Comparison of ENCODE assay signal across 25 mouse cellular contexts in genomic region chr19:40699816-40700215, GRCm38 (mm10). TPM values are rescaled to one million over a fixed set of nuclear protein-coding genes. Genes with fewer than 3 reads are reported as not detected.
"Had no signal": no experiment of that assay in that cellular context is flagged by ENCODE, and none has a peak within 500 bp of the region (broad histone marks: within the 10 kb centered on the region; RNA-seq: fewer than 3 reads in every experiment).

No protein-coding gene starts in this region.

- H3K36me3 ChIP-seq: liver, embryonic 15.5 days; lung, embryonic 15.5 days; midbrain, embryonic 12.5 days; midbrain, embryonic 15.5 days; neural tube, embryonic 13.5 days; neural tube, embryonic 15.5 days had no signal

- H3K27ac ChIP-seq: liver, embryonic 15.5 days; lung, embryonic 15.5 days; macrophage; midbrain, embryonic 12.5 days; midbrain, embryonic 15.5 days; neural tube, embryonic 13.5 days; neural tube, embryonic 15.5 days had no signal

- H3K4me1 ChIP-seq: liver, embryonic 15.5 days had no signal

- H3K9me3 ChIP-seq: liver, embryonic 15.5 days; lung, embryonic 15.5 days; megakaryocyte, embryonic 14.5 days; midbrain, embryonic 12.5 days; midbrain, embryonic 15.5 days; neural tube, embryonic 13.5 days; neural tube, embryonic 15.5 days had no signal

- ATAC-seq: liver, postnatal 0 days; lung, postnatal 0 days; midbrain, embryonic 15.5 days had no signal

- DNase-seq: liver, postnatal 0 days; lung, adult 2 months; lung, postnatal 14 days; lung, postnatal 36 days; right cerebral cortex, adult 18-20 months; right cerebral cortex, postnatal 25 days; right cerebral cortex, postnatal 4 days; spleen, adult 18-20 months; thymus, adult 18-20 months; thymus, postnatal 14 days; thymus, postnatal 36 days had no signal

- H3K4me3 ChIP-seq: liver, embryonic 15.5 days; lung, embryonic 15.5 days; megakaryocyte, embryonic 14.5 days; midbrain, embryonic 12.5 days; midbrain, embryonic 15.5 days; neural tube, embryonic 13.5 days; neural tube, embryonic 15.5 days had no signal

- H3K4me2 ChIP-seq: liver, embryonic 15.5 days; lung, embryonic 15.5 days; midbrain, embryonic 12.5 days; midbrain, embryonic 15.5 days; neural tube, embryonic 13.5 days; neural tube, embryonic 15.5 days had no signal

- H3K27me3 ChIP-seq: liver, embryonic 15.5 days; lung, embryonic 15.5 days; midbrain, embryonic 12.5 days; midbrain, embryonic 15.5 days; neural tube, embryonic 13.5 days; neural tube, embryonic 15.5 days had no signal

- H3K9ac ChIP-seq: liver, embryonic 15.5 days; liver, postnatal 0 days; lung, embryonic 15.5 days; midbrain, embryonic 12.5 days; midbrain, embryonic 15.5 days; neural tube, embryonic 13.5 days; neural tube, embryonic 15.5 days had no signal

RNA-seq across cellular contexts. Expression of gene Cc2d2b, which starts 48.7 kb away (rescaled TPM):
- total RNA-seq: midbrain, postnatal 0 days; monocyte, adult 5-6 weeks had no signal
- polyA plus RNA-seq: macrophage; midbrain, embryonic 15.5 days; neural tube, embryonic 11.5 days; neural tube, embryonic 13.5 days; small intestine, adult 2 months; stomach, embryonic 14.5 days had no signal
